Comparison of ENCODE assay signal across 18 mouse cellular contexts in the genomic region with DNA sequence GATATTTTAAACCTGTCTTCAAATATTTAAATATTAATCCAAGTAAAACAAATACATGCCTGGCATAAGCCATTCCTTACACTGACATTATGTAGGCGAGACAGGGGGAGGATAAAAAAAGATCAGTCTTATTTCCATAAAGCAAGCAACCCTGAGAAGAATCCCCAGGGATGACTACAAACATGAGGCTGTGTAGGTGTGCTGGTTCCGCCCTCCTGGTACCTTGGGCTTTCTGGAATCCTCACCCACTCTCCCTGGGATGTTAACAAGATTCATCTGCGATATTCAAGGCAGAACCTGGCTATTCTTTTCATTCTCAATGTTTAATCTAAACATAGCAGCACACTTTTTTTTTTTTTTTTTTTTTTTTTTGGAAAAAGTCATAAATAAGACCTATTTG.
"Had no signal": no experiment of that assay in that cellular context is flagged by ENCODE, and none has a peak within 500 bp of the region (broad histone marks: within the 10 kb centered on the region; RNA-seq: fewer than 3 reads in every experiment).

No protein-coding gene starts in this region.

- H3K4me1 ChIP-seq: limb, embryonic 15.5 days; midbrain, embryonic 13.5 days; stomach, embryonic 15.5 days had no signal

- H3K9ac ChIP-seq: limb, embryonic 12.5 days; limb, embryonic 15.5 days; liver, embryonic 14.5 days; liver, postnatal 0 days; lung, embryonic 14.5 days; midbrain, embryonic 13.5 days; stomach, embryonic 15.5 days had no signal

- ATAC-seq: intestine, postnatal 0 days; liver, postnatal 0 days; lung, postnatal 0 days; midbrain, embryonic 13.5 days had no signal

- H3K4me3 ChIP-seq: limb, embryonic 12.5 days; limb, embryonic 15.5 days; midbrain, embryonic 13.5 days; stomach, embryonic 15.5 days had no signal

- H3K27me3 ChIP-seq: limb, embryonic 12.5 days; limb, embryonic 15.5 days; midbrain, embryonic 13.5 days; stomach, embryonic 15.5 days had no signal

- H3K27ac ChIP-seq: kidney, postnatal 0 days; limb, embryonic 12.5 days; limb, embryonic 15.5 days; liver, embryonic 14.5 days; macrophage; midbrain, embryonic 13.5 days; stomach, embryonic 15.5 days had no signal

- DNase-seq: kidney, adult 2 months; kidney, postnatal 36 days; layer of hippocampus, adult 9-11 months; left cerebral cortex, postnatal 4 days; liver, postnatal 0 days; lung, embryonic 14.5 days; right cerebral cortex, postnatal 14 days; spleen, adult 18-20 months; thymus, postnatal 25 days had no signal

- H3K36me3 ChIP-seq: limb, embryonic 12.5 days; limb, embryonic 15.5 days; midbrain, embryonic 13.5 days; stomach, embryonic 15.5 days had no signal
